Mouse (Mus musculus) gastrocnemius, postnatal 10 days (tissue): ENCODE data around the gene Smok3b. TPM values are rescaled to one million over a fixed set of nuclear protein-coding genes. Genes with fewer than 3 reads are reported as not detected.

ENCODE experiments used
- DNase-seq: peaks from one replicate; pipeline ENCODE4 v3.0.0; 2021; ENCODE audit warnings: mixed read lengths
- total RNA-seq, 2 experiments: library from RNA; stranded (reverse); gene quantifications; 2 replicates each; pipeline ENCODE4 v1.2.3; 2021

Gene Smok3b
- total RNA-seq, 2 experiments from 2014 or later, result not detected

GRCm38 (mm10) chr5:138085421-138085911 lies 64.2 kb downstream of the Smok3b start:
- peak; percentile 9 for DNase-seq

DNA sequence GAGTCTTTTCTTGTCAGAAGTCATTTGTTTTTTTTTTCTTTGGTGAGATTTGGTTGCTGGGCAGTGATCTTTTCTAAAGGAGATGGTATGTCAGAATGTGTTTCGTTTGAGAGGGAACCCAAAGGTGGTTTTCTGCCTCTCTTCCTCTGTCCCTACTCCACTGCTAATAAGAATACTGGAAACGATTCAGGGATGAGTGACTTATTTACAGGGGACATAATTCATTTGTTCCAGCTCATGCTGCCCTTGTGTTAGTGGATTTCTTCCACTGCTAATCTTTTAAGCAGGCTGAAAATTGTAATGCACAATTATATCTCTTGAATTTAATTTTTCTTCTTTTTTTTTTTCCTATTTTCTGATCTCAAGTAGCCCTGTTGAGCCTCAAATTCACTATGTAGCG lies 65.6 kb downstream of the Smok3b start:
- no peak for DNase-seq

GRCm38 (mm10) chr5:138088366-138088765 lies 67.1 kb downstream of the Smok3b start:
- DNase-seq, result no peak

DNA sequence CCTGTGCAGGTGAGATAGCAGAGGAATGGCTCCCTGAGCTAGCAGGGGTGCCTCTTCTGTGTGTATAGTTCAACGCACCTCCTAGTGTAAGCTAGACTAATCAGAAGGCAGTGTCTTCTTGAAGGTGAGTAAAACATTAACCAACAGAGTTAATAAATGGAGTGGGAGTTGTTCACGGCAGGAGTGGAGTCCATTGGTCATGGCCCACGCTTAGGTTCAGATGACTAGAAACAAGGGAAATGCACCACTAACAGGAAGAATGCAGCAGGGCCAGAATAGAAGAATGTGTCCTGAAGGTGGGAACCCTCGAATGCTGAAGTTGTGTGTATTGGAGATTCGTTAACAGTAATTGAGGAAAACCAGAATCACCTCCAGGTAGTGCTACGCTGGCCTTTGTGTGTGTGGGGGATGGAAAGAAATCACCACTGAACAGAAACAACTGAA lies 67.9 kb downstream of the Smok3b start:
- DNase-seq, result no peak

DNA sequence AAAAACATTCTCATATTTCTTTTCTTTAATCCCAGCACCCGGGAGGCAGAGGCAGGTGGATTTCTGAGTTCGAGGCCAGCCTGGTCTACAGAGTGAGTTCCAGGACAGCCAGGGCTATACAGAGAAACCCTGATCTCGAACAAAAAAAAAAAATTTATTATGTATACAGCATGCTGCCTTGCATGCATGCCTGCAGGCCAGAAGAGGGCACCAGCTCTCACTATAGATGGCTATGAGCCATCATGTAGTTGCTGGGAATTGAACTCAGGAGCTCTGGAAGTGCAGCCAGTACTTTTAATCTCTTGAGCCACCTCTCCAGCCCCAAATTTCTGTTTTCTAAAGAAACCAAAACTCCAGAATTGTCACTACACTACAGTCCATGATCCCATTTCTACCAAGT lies 69.0 kb downstream of the Smok3b start:
- no peak for DNase-seq

GRCm38 (mm10) chr5:138090737-138091136 lies 69.5 kb downstream of the Smok3b start:
- DNase-seq, result no peak

- no peak for DNase-seq
Measured at GRCm38 (mm10) chr5:138092771-138093170, 71.5 kb downstream of the Smok3b start.

DNA sequence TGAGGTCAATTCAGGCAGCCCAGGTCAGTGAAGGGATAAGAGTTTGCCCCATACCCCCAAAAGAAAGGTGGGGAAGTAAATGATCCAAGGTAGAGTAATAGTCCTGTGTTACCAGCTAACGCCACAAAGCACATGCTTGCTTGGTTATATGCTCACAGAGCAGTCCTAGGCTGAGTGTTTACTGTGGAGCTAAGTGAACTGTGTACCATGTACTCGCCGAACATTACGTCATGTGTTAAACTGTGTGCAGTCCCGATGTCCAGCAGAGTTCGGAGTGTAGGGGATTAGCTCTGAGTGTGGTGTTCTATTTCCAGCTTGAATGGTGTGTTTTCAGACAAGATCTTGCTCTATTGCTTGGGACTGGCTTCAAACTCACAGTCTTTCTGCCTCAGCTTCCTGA lies 73.2 kb downstream of the Smok3b start:
- no peak for DNase-seq

Other genes with a start within 250 kb of the Smok3b start
- gene Ppp1r35, start 242.6 kb upstream of the Smok3b start, total RNA-seq, result 10 to 100 TPM in 1 of 2 experiments, 1 to 10 TPM in 1; 9.8 to 13.5 TPM
- 10 to 100 TPM; 22.4 to 22.8 TPM for gene Mepce, start 233.8 kb upstream of the Smok3b start, total RNA-seq
- gene Zcwpw1, start 233.6 kb upstream of the Smok3b start, total RNA-seq, result 1 to 10 TPM; 2.0 to 3.1 TPM
- gene Pilra, start 185.1 kb upstream of the Smok3b start, total RNA-seq, result under 1 TPM; 0.54 to 0.75 TPM
- gene Pilrb1, start 163.3 kb upstream of the Smok3b start, total RNA-seq, result 1 to 10 TPM in 1 of 2 experiments, under 1 TPM in 1; 0.45 to 1.3 TPM
- under 1 TPM in 1 of 2 experiments, not detected in 1; 0.56 TPM for gene Pilrb2, start 149.6 kb upstream of the Smok3b start, total RNA-seq
- gene Cyp3a13, start 99.8 kb upstream of the Smok3b start, total RNA-seq, result not detected
- 1 to 10 TPM; 5.9 to 7.1 TPM for gene Gjc3, start 58.3 kb upstream of the Smok3b start, total RNA-seq
- under 1 TPM in 1 of 2 experiments, not detected in 1; 0.45 TPM for gene Azgp1, start 39.9 kb upstream of the Smok3b start, total RNA-seq
- gene Smok3a, start 168 bp upstream of the Smok3b start, total RNA-seq, result not detected
- gene Smok3c, start 31.8 kb downstream of the Smok3b start, total RNA-seq, result not detected
- gene Zkscan1, start 63.7 kb downstream of the Smok3b start, total RNA-seq, result 10 to 100 TPM; 14.2 to 16.7 TPM
- gene Zscan21, start 95.5 kb downstream of the Smok3b start, total RNA-seq, result 10 to 100 TPM; 12.9 to 14.3 TPM
- gene Zfp113, start 134.3 kb downstream of the Smok3b start, total RNA-seq, result 1 to 10 TPM; 5.6 to 8.3 TPM
- 100 to 1,000 TPM; 117 to 119 TPM for gene Cops6, start 139.6 kb downstream of the Smok3b start, total RNA-seq
- gene Ap4m1, start 150.6 kb downstream of the Smok3b start, total RNA-seq, result 10 to 100 TPM in 1 of 2 experiments, 1 to 10 TPM in 1; 9.9 to 16.0 TPM
- gene Mcm7, start 151.0 kb downstream of the Smok3b start, total RNA-seq, result 10 to 100 TPM; 20.2 to 27.7 TPM
- 10 to 100 TPM; 25.4 to 25.7 TPM for gene Taf6, start 166.0 kb downstream of the Smok3b start, total RNA-seq
- gene Cnpy4, start 166.1 kb downstream of the Smok3b start, total RNA-seq, result 10 to 100 TPM in 1 of 2 experiments, 1 to 10 TPM in 1; 8.9 to 11.8 TPM
- 1 to 10 TPM; 2.7 to 3.5 TPM for gene Mblac1, start 172.9 kb downstream of the Smok3b start, total RNA-seq
- gene Nxpe5, start 204.5 kb downstream of the Smok3b start, total RNA-seq, result 1 to 10 TPM; 1.4 to 1.6 TPM
- gene Lamtor4, start 234.1 kb downstream of the Smok3b start, total RNA-seq, result 10 to 100 TPM; 61.6 to 69.8 TPM
- gene BC037034, start 242.6 kb downstream of the Smok3b start, total RNA-seq, result 1 to 10 TPM; 5.3 to 8.1 TPM